ENCODE assay signal across 15 mouse cellular contexts in the genomic region with DNA sequence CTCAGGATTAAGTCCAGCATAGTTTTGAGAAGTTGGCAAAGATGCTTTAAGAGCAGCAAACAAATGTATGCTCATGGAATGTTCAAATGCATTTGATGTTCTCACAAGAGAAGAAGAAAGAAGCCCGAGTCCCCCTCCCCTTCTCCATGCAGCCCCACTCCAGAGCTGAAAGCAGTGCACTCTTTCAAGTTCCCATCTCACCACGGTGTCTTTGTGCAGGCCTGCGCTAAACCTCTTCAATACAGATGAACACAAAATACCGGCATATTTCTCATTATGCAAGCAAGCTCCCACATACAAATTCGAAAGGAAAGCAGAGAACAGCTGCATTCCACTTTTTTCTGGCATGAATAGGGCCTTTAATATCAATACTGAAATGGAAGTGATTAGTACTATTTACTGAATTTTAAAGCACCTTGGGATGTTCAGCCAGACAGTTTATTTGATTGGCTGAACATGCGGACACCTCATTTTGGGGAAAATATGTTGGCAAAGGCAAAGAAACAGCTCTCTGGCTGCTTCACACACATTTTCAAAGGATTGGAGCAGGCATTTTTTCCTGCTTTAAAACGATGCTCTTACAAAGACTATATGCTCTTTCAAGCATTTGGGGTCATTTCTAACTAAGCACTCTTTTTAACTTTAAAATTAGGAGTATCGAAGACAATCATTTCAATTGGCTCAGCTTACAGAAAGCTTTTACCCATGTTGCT.
DNase-seq lines count a peak whose midpoint lies in the region; ATAC-seq and TF ChIP-seq lines count a peak whose summit lies in the region.
"Had no signal": no experiment of that assay in that cellular context is flagged by ENCODE, and none has a peak within 500 bp of the region (broad histone marks: within the 10 kb centered on the region; RNA-seq: fewer than 3 reads in every experiment).

No protein-coding gene starts in this region.

- no peaks in the 10 kb centered on the region for H3K27me3 ChIP-seq in embryonic facial prominence, embryonic 11.5 days (ENCODE audit: control insufficient read depth, insufficient read depth, low read length)
- H3K27me3 ChIP-seq in midbrain, embryonic 14.5 days (ENCODE audit: control insufficient read depth, insufficient read depth, low read length), result no peaks in the 10 kb centered on the region
- H3K27me3 ChIP-seq: heart, embryonic 12.5 days; kidney, embryonic 15.5 days had no signal

- H3K9me3 ChIP-seq in embryonic facial prominence, embryonic 11.5 days (replicated peaks; ENCODE audit: control insufficient read depth, low read length), result no peaks in the 10 kb centered on the region
- H3K9me3 ChIP-seq in midbrain, embryonic 14.5 days (ENCODE audit: control insufficient read depth, low read length), result no peaks in the 10 kb centered on the region
- H3K9me3 ChIP-seq: heart, embryonic 12.5 days; kidney, embryonic 15.5 days had no signal

- no peak overlapping the region for H3K27ac ChIP-seq in left cerebral cortex, adult 2 months
- H3K27ac ChIP-seq in embryonic facial prominence, embryonic 11.5 days (replicated peaks; ENCODE audit: low read depth, low read length), result no peak overlapping the region
- H3K27ac ChIP-seq in layer of hippocampus, adult 2 months, result peak overlapping the region; percentile 73
- H3K27ac ChIP-seq in midbrain, embryonic 14.5 days (replicated peaks; ENCODE audit: low read depth, low read length), result no peak overlapping the region
- H3K27ac ChIP-seq: kidney, embryonic 15.5 days had no signal

- no peak for ATAC-seq in embryonic facial prominence, embryonic 11.5 days (replicated peaks; ENCODE audit: insufficient number of reproducible peaks, low FRiP score, low TSS enrichment, low read depth)
- peak; percentile 46; the same call in 1 of the 2 replicates for ATAC-seq in midbrain, embryonic 14.5 days (ENCODE audit: low FRiP score, low TSS enrichment)
- ATAC-seq: activated CD4-positive, CD25-positive, alpha-beta regulatory T cell, adult 4 months; hindbrain, embryonic 16.5 days had no signal

- TF ChIP-seq CTCF in left cerebral cortex, adult 2 months (IDR thresholded peaks at IDR 0.05), result no peak
- TF ChIP-seq CTCF in layer of hippocampus, adult 2 months (conservative IDR thresholded peaks at IDR 0.05), result no peak

- H3K9ac ChIP-seq in embryonic facial prominence, embryonic 11.5 days (replicated peaks; ENCODE audit: low read length), result no peak overlapping the region
- no peak overlapping the region for H3K9ac ChIP-seq in midbrain, embryonic 14.5 days (replicated peaks; ENCODE audit: low read length)
- H3K9ac ChIP-seq: heart, embryonic 12.5 days; kidney, embryonic 15.5 days; lung, embryonic 14.5 days had no signal

- H3K36me3 ChIP-seq in embryonic facial prominence, embryonic 11.5 days (replicated peaks; ENCODE audit: control insufficient read depth, insufficient read depth, low read depth, low read length), result no peaks in the 10 kb centered on the region
- H3K36me3 ChIP-seq in midbrain, embryonic 14.5 days (ENCODE audit: control insufficient read depth, insufficient read depth, low read length), result no peaks in the 10 kb centered on the region
- H3K36me3 ChIP-seq: heart, embryonic 12.5 days; kidney, embryonic 15.5 days had no signal

- 69% methylated on average over 8 of the region's 8 CpGs for WGBS in embryonic facial prominence, embryonic 11.5 days
- 35% methylated on average over 8 of the region's 8 CpGs for WGBS in midbrain, embryonic 14.5 days

- peak; percentile 10 for DNase-seq in left cerebral cortex, adult 2 months (ENCODE audit: extremely low spot score in 1 of 2, low spot score in 2 of 2)
- no peak for DNase-seq in left cerebral cortex, adult 18-20 months (ENCODE audit: low spot score in 2 of 2)
- DNase-seq in embryonic facial prominence, embryonic 11.5 days (ENCODE audit: low spot score), result peak; percentile 22
- peak; percentile 15 to 45 for DNase-seq in layer of hippocampus, adult 2 months (ENCODE audit: low spot score in 2 of 2)
- peak; percentile 59 for DNase-seq in midbrain, embryonic 14.5 days
- DNase-seq in kidney, adult 8-10 months, result no peak
- no peak for DNase-seq in gastrocnemius, adult 8-10 months (ENCODE audit: low spot score in 2 of 2)
- no peak for DNase-seq in urinary bladder, postnatal 4 days (ENCODE audit: low spot score in 2 of 2)
- DNase-seq: cerebellum, postnatal 14 days; gastrocnemius, postnatal 25 days; lung, embryonic 14.5 days had no signal

- no peak overlapping the region for H3K4me2 ChIP-seq in embryonic facial prominence, embryonic 11.5 days (ENCODE audit: low read depth, low read length)
- peak overlapping the region; percentile 5; the same call in 1 of the 2 replicates for H3K4me2 ChIP-seq in midbrain, embryonic 14.5 days (ENCODE audit: low read length)
- H3K4me2 ChIP-seq: heart, embryonic 12.5 days; kidney, embryonic 15.5 days; lung, embryonic 14.5 days had no signal

- intact Hi-C loops in left cerebral cortex, adult 2 months (cut with DNase I), result no loop called here

- no peak overlapping the region; the same call in 1 of the 2 replicates for H3K4me3 ChIP-seq in left cerebral cortex, adult 2 months
- H3K4me3 ChIP-seq in embryonic facial prominence, embryonic 11.5 days (ENCODE audit: low read depth, low read length), result no peak overlapping the region
- H3K4me3 ChIP-seq in layer of hippocampus, adult 2 months, result no peak overlapping the region
- no peak overlapping the region for H3K4me3 ChIP-seq in midbrain, embryonic 14.5 days (replicated peaks; ENCODE audit: low read depth, low read length)
- H3K4me3 ChIP-seq: heart, embryonic 12.5 days; kidney, embryonic 15.5 days had no signal

- H3K4me1 ChIP-seq in embryonic facial prominence, embryonic 11.5 days (ENCODE audit: control insufficient read depth, insufficient read depth, low read length), result no peaks in the 10 kb centered on the region
- no peaks in the 10 kb centered on the region for H3K4me1 ChIP-seq in midbrain, embryonic 14.5 days (ENCODE audit: control insufficient read depth, insufficient read depth, low read length)
- H3K4me1 ChIP-seq: heart, embryonic 12.5 days; kidney, embryonic 15.5 days had no signal

Comparison
In these comparisons a context has a peak if more than half of its experiments do, and no peak if none do; other contexts are left out.
1. DNase-seq: peak in left cerebral cortex, adult 2 months (2 of 2), embryonic facial prominence, embryonic 11.5 days (single experiment), layer of hippocampus, adult 2 months (2 of 2) and midbrain, embryonic 14.5 days (single experiment); none in left cerebral cortex, adult 18-20 months (0 of 2), kidney, adult 8-10 months (0 of 2), gastrocnemius, adult 8-10 months (0 of 2) and urinary bladder, postnatal 4 days (0 of 2).